Mouse (Mus musculus): ENCODE results near the gene Mfsd12. TPM values are rescaled to one million over a fixed set of nuclear protein-coding genes. Genes with fewer than 3 reads are reported as not detected.

Mfsd12 gene
- polyA plus RNA-seq, 1 experiment from 2014 or later = 13.7 TPM

GRCm38 (mm10) chr10:81413310-81414261, 56.3 kb downstream of the Mfsd12 start:
- H3K4me1 ChIP-seq (replicated peaks; ENCODE audit: control insufficient read depth, insufficient read depth, low read length) = peaks cover 90% of the 10 kb centered on the region
- H3K27ac ChIP-seq (ENCODE audit: low read length) = peak overlapping the region; percentile 81
- H3K4me2 ChIP-seq (ENCODE audit: low read depth, low read length) = peak overlapping the region; percentile 52
- peak overlapping the region; percentile 54 for H3K9ac ChIP-seq (ENCODE audit: low read length)
- 25% methylated on average over 26 of the region's 26 CpGs for WGBS
- no peaks in the 10 kb centered on the region for H3K36me3 ChIP-seq (ENCODE audit: control insufficient read depth, insufficient read depth, low read length)
- peak; percentile 42 for ATAC-seq (ENCODE audit: low read depth)
- no peaks in the 10 kb centered on the region for H3K9me3 ChIP-seq (ENCODE audit: control insufficient read depth, low read length)
- peak overlapping the region; percentile 30 for H3K4me3 ChIP-seq (ENCODE audit: low read length)
- no peaks in the 10 kb centered on the region for H3K27me3 ChIP-seq (ENCODE audit: control insufficient read depth, insufficient read depth, low read depth, low read length)

- no peaks in the 10 kb centered on the region for H3K9me3 ChIP-seq (ENCODE audit: control insufficient read depth, low read length)
- H3K27me3 ChIP-seq (ENCODE audit: control insufficient read depth, insufficient read depth, low read depth, low read length) = no peaks in the 10 kb centered on the region
- ATAC-seq (ENCODE audit: low read depth) = no peak
- no peak overlapping the region for H3K4me3 ChIP-seq (ENCODE audit: low read length)
- no peak overlapping the region; the same call in 1 of the 2 replicates for H3K9ac ChIP-seq (ENCODE audit: low read length)
- peak overlapping the region; percentile 81; the same call in 1 of the 2 replicates for H3K27ac ChIP-seq (ENCODE audit: low read length)
- H3K4me1 ChIP-seq (replicated peaks; ENCODE audit: control insufficient read depth, insufficient read depth, low read length) = peaks cover 87% of the 10 kb centered on the region
- H3K36me3 ChIP-seq (ENCODE audit: control insufficient read depth, insufficient read depth, low read length) = peaks cover under 1% of the 10 kb centered on the region; the same call in 1 of the 2 replicates
- H3K4me2 ChIP-seq (ENCODE audit: low read depth, low read length) = no peak overlapping the region; the same call in 1 of the 2 replicates
Measured at GRCm38 (mm10) chr10:81414682-81415081, 57.4 kb downstream of the Mfsd12 start.

- Histone ChIP-seq H3K9me3 (ENCODE audit: control insufficient read depth, low read length) (no peaks in the 10 kb centered on the region), H3K27ac (ENCODE audit: low read length) (peak overlapping the region; percentile 94; the same call in 1 of the 2 replicates), H3K36me3 (ENCODE audit: control insufficient read depth, insufficient read depth, low read length) (peaks cover 5% of the 10 kb centered on the region), H3K4me1 (replicated peaks; ENCODE audit: control insufficient read depth, insufficient read depth, low read length) (peaks cover 86% of the 10 kb centered on the region), H3K4me3 (ENCODE audit: low read length) (no peak overlapping the region), H3K27me3 (ENCODE audit: control insufficient read depth, insufficient read depth, low read depth, low read length) (no peaks in the 10 kb centered on the region), H3K4me2 (ENCODE audit: low read depth, low read length) (no peak overlapping the region), H3K9ac (ENCODE audit: low read length) (peak overlapping the region; percentile 18; the same call in 1 of the 2 replicates)
- WGBS = 75% methylated on average over 5 of the region's 5 CpGs
- ATAC-seq (ENCODE audit: low read depth) = no peak
Measured at GRCm38 (mm10) chr10:81415146-81415545, 57.9 kb downstream of the Mfsd12 start.

Small RNAs within 50 kb of the gene (microRNA-seq; reads per million reads assigned to microRNA genes)
- not detected for gene Mir6913

Other genes starting within 250 kb of the Mfsd12 start
- 31.5 and 31.6 TPM in 2 replicates for gene Zbtb7a, start 222.3 kb upstream of the Mfsd12 start, polyA plus RNA-seq (2015; fragmentation: Nextera tagmentation; extraction: Ambion mirVana)
- 35.5 and 41.8 TPM in 2 replicates for gene Pias4, start 189.6 kb upstream of the Mfsd12 start, polyA plus RNA-seq (2015; fragmentation: Nextera tagmentation; extraction: Ambion mirVana)
- gene Eef2, start 180.9 kb upstream of the Mfsd12 start, polyA plus RNA-seq (2015; fragmentation: Nextera tagmentation; extraction: Ambion mirVana) = 589 and 620 TPM in 2 replicates
- gene Dapk3, start 174.5 kb upstream of the Mfsd12 start, polyA plus RNA-seq (2015; fragmentation: Nextera tagmentation; extraction: Ambion mirVana) = 37.5 and 40.5 TPM in 2 replicates
- gene 4930442H23Rik, start 173.6 kb upstream of the Mfsd12 start, polyA plus RNA-seq (2015; fragmentation: Nextera tagmentation; extraction: Ambion mirVana) = not detected in 2 replicates
- 0.11 and 0.31 TPM in 2 replicates for gene Nmrk2, start 155.4 kb upstream of the Mfsd12 start, polyA plus RNA-seq (2015; fragmentation: Nextera tagmentation; extraction: Ambion mirVana)
- gene Atcay, start 126.7 kb upstream of the Mfsd12 start, polyA plus RNA-seq (2015; fragmentation: Nextera tagmentation; extraction: Ambion mirVana) = 0.36 and 0.39 TPM in 2 replicates
- gene Zfr2, start 124.3 kb upstream of the Mfsd12 start, polyA plus RNA-seq (2015; fragmentation: Nextera tagmentation; extraction: Ambion mirVana) = 5.0 and 6.0 TPM in 2 replicates
- 2.9 and 3.5 TPM in 2 replicates for gene Matk, start 104.6 kb upstream of the Mfsd12 start, polyA plus RNA-seq (2015; fragmentation: Nextera tagmentation; extraction: Ambion mirVana)
- gene Mrpl54, start 90.6 kb upstream of the Mfsd12 start, polyA plus RNA-seq (2015; fragmentation: Nextera tagmentation; extraction: Ambion mirVana) = 202 and 210 TPM in 2 replicates
- 61.2 and 69.2 TPM in 2 replicates for gene Apba3, start 90.5 kb upstream of the Mfsd12 start, polyA plus RNA-seq (2015; fragmentation: Nextera tagmentation; extraction: Ambion mirVana)
- gene Tjp3, start 65.9 kb upstream of the Mfsd12 start, polyA plus RNA-seq (2015; fragmentation: Nextera tagmentation; extraction: Ambion mirVana) = 29.3 and 32.9 TPM in 2 replicates
- 41.0 and 43.1 TPM in 2 replicates for gene Pip5k1c, start 64.5 kb upstream of the Mfsd12 start, polyA plus RNA-seq (2015; fragmentation: Nextera tagmentation; extraction: Ambion mirVana)
- 36.6 and 37.9 TPM in 2 replicates for gene Cactin, start 36.4 kb upstream of the Mfsd12 start, polyA plus RNA-seq (2015; fragmentation: Nextera tagmentation; extraction: Ambion mirVana)
- gene Tbxa2r, start 28.8 kb upstream of the Mfsd12 start, polyA plus RNA-seq (2015; fragmentation: Nextera tagmentation; extraction: Ambion mirVana) = 18.6 and 19.6 TPM in 2 replicates
- gene Gipc3, start 14.2 kb upstream of the Mfsd12 start, polyA plus RNA-seq (2015; fragmentation: Nextera tagmentation; extraction: Ambion mirVana) = 0.05 and 0.10 TPM in 2 replicates
- gene Hmg20b, start 7.0 kb upstream of the Mfsd12 start, polyA plus RNA-seq (2015; fragmentation: Nextera tagmentation; extraction: Ambion mirVana) = 90.6 and 93.2 TPM in 2 replicates
- 2.0 and 2.2 TPM in 2 replicates for gene 4930404N11Rik, start 8.3 kb downstream of the Mfsd12 start, polyA plus RNA-seq (2015; fragmentation: Nextera tagmentation; extraction: Ambion mirVana)
- gene Fzr1, start 21.0 kb downstream of the Mfsd12 start, polyA plus RNA-seq (2015; fragmentation: Nextera tagmentation; extraction: Ambion mirVana) = 95.4 and 105 TPM in 2 replicates
- 71.4 and 73.1 TPM in 2 replicates for gene Dohh, start 26.9 kb downstream of the Mfsd12 start, polyA plus RNA-seq (2015; fragmentation: Nextera tagmentation; extraction: Ambion mirVana)
- 3.0 and 3.1 TPM in 2 replicates for gene Gm48551, start 27.0 kb downstream of the Mfsd12 start, polyA plus RNA-seq (2015; fragmentation: Nextera tagmentation; extraction: Ambion mirVana)
- gene Gm48552, start 31.5 kb downstream of the Mfsd12 start, polyA plus RNA-seq (2015; fragmentation: Nextera tagmentation; extraction: Ambion mirVana) = 1.2 and 1.7 TPM in 2 replicates
- 7.9 and 9.0 TPM in 2 replicates for gene Smim24, start 35.6 kb downstream of the Mfsd12 start, polyA plus RNA-seq (2015; fragmentation: Nextera tagmentation; extraction: Ambion mirVana)
- 92.5 and 106 TPM in 2 replicates for gene Nfic, start 98.1 kb downstream of the Mfsd12 start, polyA plus RNA-seq (2015; fragmentation: Nextera tagmentation; extraction: Ambion mirVana)
- gene Celf5, start 125.2 kb downstream of the Mfsd12 start, polyA plus RNA-seq (2015; fragmentation: Nextera tagmentation; extraction: Ambion mirVana) = 0.40 and 0.67 TPM in 2 replicates
- 82.9 and 83.6 TPM in 2 replicates for gene Ncln, start 138.9 kb downstream of the Mfsd12 start, polyA plus RNA-seq (2015; fragmentation: Nextera tagmentation; extraction: Ambion mirVana)
- gene S1pr4, start 142.6 kb downstream of the Mfsd12 start, polyA plus RNA-seq (2015; fragmentation: Nextera tagmentation; extraction: Ambion mirVana) = 2.8 and 4.1 TPM in 2 replicates
- gene Gna15, start 166.7 kb downstream of the Mfsd12 start, polyA plus RNA-seq (2015; fragmentation: Nextera tagmentation; extraction: Ambion mirVana) = 1.8 and 2.2 TPM in 2 replicates
- gene Gna11, start 187.7 kb downstream of the Mfsd12 start, polyA plus RNA-seq (2015; fragmentation: Nextera tagmentation; extraction: Ambion mirVana) = 68.7 and 70.9 TPM in 2 replicates
- 377 and 416 TPM in 2 replicates for gene Aes, start 202.0 kb downstream of the Mfsd12 start, polyA plus RNA-seq (2015; fragmentation: Nextera tagmentation; extraction: Ambion mirVana)
- gene Tle2, start 217.1 kb downstream of the Mfsd12 start, polyA plus RNA-seq (2015; fragmentation: Nextera tagmentation; extraction: Ambion mirVana) = 51.2 and 53.3 TPM in 2 replicates
- 30.1 and 33.8 TPM in 2 replicates for gene Tle6, start 243.6 kb downstream of the Mfsd12 start, polyA plus RNA-seq (2015; fragmentation: Nextera tagmentation; extraction: Ambion mirVana)
- gene BC025920, start 248.8 kb downstream of the Mfsd12 start, polyA plus RNA-seq (2015; fragmentation: Nextera tagmentation; extraction: Ambion mirVana) = 0.24 and 0.98 TPM in 2 replicates